8 mouse cellular contexts compared by ENCODE assay signal in genomic region chr10:83533258-83533909, GRCm38 (mm10). TPM values are rescaled to one million over a fixed set of nuclear protein-coding genes. Genes with fewer than 3 reads are reported as not detected.
DNase-seq lines count a peak whose midpoint lies in the region; ATAC-seq and TF ChIP-seq lines count a peak whose summit lies in the region.

No protein-coding gene starts in this region.

- no peak for TF ChIP-seq EP300 in heart, postnatal 0 days (IDR thresholded peaks at IDR 0.05; ENCODE audit: low read depth)
- no peak for TF ChIP-seq EP300 in liver, postnatal 0 days (IDR thresholded peaks at IDR 0.05; ENCODE audit: low read depth)

- no peak for ATAC-seq in G1E (ENCODE audit: extremely low read depth, insufficient number of reproducible peaks, low FRiP score, poor library complexity, severe bottlenecking)
- ATAC-seq in forebrain, embryonic 15.5 days (replicated peaks): peak; percentile 77
- ATAC-seq in heart, postnatal 0 days (ENCODE audit: insufficient read depth, low read depth): peak; percentile 55
- ATAC-seq in liver, postnatal 0 days: peak; percentile 47
- peak; percentile 72 for ATAC-seq in neural tube, embryonic 14.5 days (ENCODE audit: low read depth)

- peak overlapping the region; percentile 79 for H3K9ac ChIP-seq in forebrain, embryonic 15.5 days (replicated peaks)
- peak overlapping the region; percentile 9; the same call in 1 of the 2 replicates for H3K9ac ChIP-seq in heart, postnatal 0 days (replicated peaks; ENCODE audit: low read depth, low read length)
- H3K9ac ChIP-seq in liver, postnatal 0 days (replicated peaks): peak overlapping the region; percentile 34
- H3K9ac ChIP-seq in neural tube, embryonic 14.5 days (replicated peaks; ENCODE audit: low read depth, low read length): peak overlapping the region; percentile 73

- 2% methylated on average over 27 of the region's 27 CpGs for WGBS in forebrain, embryonic 15.5 days
- WGBS in heart, postnatal 0 days: 1% methylated on average over 27 of the region's 27 CpGs
- WGBS in liver, postnatal 0 days (ENCODE audit: insufficient replicate concordance): 7% methylated on average over 27 of the region's 27 CpGs
- WGBS in neural tube, embryonic 14.5 days: 3% methylated on average over 27 of the region's 27 CpGs

- TF ChIP-seq CTCF in G1E (IDR thresholded peaks at IDR 0.05; ENCODE audit: low read depth, low read length): no peak
- TF ChIP-seq CTCF in heart, postnatal 0 days (IDR thresholded peaks at IDR 0.05; ENCODE audit: low read depth): no peak
- TF ChIP-seq CTCF in liver, postnatal 0 days (IDR thresholded peaks at IDR 0.05; ENCODE audit: low read depth): no peak

- peaks cover 7% of the 10 kb centered on the region for H3K4me1 ChIP-seq in G1E (ENCODE audit: insufficient read depth, low read depth, low read length)
- H3K4me1 ChIP-seq in brown adipose tissue, adult 24 weeks (ENCODE audit: control insufficient read depth, insufficient read depth, insufficient read length, low read length): no peaks in the 10 kb centered on the region
- peaks cover 9% of the 10 kb centered on the region for H3K4me1 ChIP-seq in forebrain, embryonic 15.5 days
- peaks cover 12% of the 10 kb centered on the region; the same call in 1 of the 2 replicates for H3K4me1 ChIP-seq in heart, postnatal 0 days (ENCODE audit: control insufficient read depth, insufficient read depth)
- H3K4me1 ChIP-seq in liver, postnatal 0 days (ENCODE audit: insufficient read depth): peaks cover 8% of the 10 kb centered on the region
- H3K4me1 ChIP-seq in neural tube, embryonic 14.5 days (ENCODE audit: control insufficient read depth, insufficient read depth, low read length): peaks cover 3% of the 10 kb centered on the region; the same call in 1 of the 2 replicates

- no peak overlapping the region for H3K27ac ChIP-seq in brown adipose tissue, adult 24 weeks (replicated peaks; ENCODE audit: low read depth, low read length)
- H3K27ac ChIP-seq in forebrain, embryonic 15.5 days (replicated peaks): peak overlapping the region; percentile 83
- peak overlapping the region; percentile 39; the same call in 1 of the 2 replicates for H3K27ac ChIP-seq in heart, postnatal 0 days (ENCODE audit: low read depth)
- no peak overlapping the region for H3K27ac ChIP-seq in liver, postnatal 0 days (ENCODE audit: low read depth)
- H3K27ac ChIP-seq in neural tube, embryonic 14.5 days (ENCODE audit: low read depth, low read length): peak overlapping the region; percentile 89

- H3K4me2 ChIP-seq in forebrain, embryonic 15.5 days (replicated peaks): peak overlapping the region; percentile 74
- peak overlapping the region; percentile 97 for H3K4me2 ChIP-seq in heart, postnatal 0 days (ENCODE audit: low read depth, low read length)
- H3K4me2 ChIP-seq in liver, postnatal 0 days (ENCODE audit: low read depth, low read length): peak overlapping the region; percentile 80
- peak overlapping the region; percentile 62 for H3K4me2 ChIP-seq in neural tube, embryonic 14.5 days (ENCODE audit: low read depth, low read length)

- H3K9me3 ChIP-seq in G1E (replicated peaks): no peaks in the 10 kb centered on the region
- no peaks in the 10 kb centered on the region for H3K9me3 ChIP-seq in forebrain, embryonic 15.5 days
- H3K9me3 ChIP-seq in heart, postnatal 0 days (replicated peaks; ENCODE audit: control insufficient read depth, low read length): no peaks in the 10 kb centered on the region
- no peaks in the 10 kb centered on the region for H3K9me3 ChIP-seq in liver, postnatal 0 days (ENCODE audit: low read length)
- H3K9me3 ChIP-seq in neural tube, embryonic 14.5 days (ENCODE audit: control insufficient read depth, low read length): no peaks in the 10 kb centered on the region

- H3K27me3 ChIP-seq in G1E (ENCODE audit: insufficient read depth, low read length): peaks cover 37% of the 10 kb centered on the region
- H3K27me3 ChIP-seq in forebrain, embryonic 15.5 days: no peaks in the 10 kb centered on the region
- no peaks in the 10 kb centered on the region for H3K27me3 ChIP-seq in heart, postnatal 0 days (ENCODE audit: control insufficient read depth, insufficient read depth, low read length)
- peaks cover 18% of the 10 kb centered on the region for H3K27me3 ChIP-seq in liver, postnatal 0 days (ENCODE audit: insufficient read depth, low read length)
- no peaks in the 10 kb centered on the region for H3K27me3 ChIP-seq in neural tube, embryonic 14.5 days (ENCODE audit: control insufficient read depth, insufficient read depth, low read length)

- no peak for DNase-seq in G1E (ENCODE audit: low spot score)
- peak; percentile 50 for DNase-seq in heart, postnatal 0 days (ENCODE audit: low spot score)
- DNase-seq in layer of hippocampus, adult 18-20 months (ENCODE audit: low spot score in 2 of 2): peak; percentile 14 to 53
- DNase-seq in liver, postnatal 0 days: peak; percentile 47
- DNase-seq in thymus, postnatal 14 days: no peak

- peak overlapping the region; percentile 25; the same call in 1 of the 2 replicates for H3K4me3 ChIP-seq in G1E (ENCODE audit: low read depth, low read length)
- peak overlapping the region; percentile 51 for H3K4me3 ChIP-seq in brown adipose tissue, adult 24 weeks (ENCODE audit: insufficient read depth, low read depth, low read length)
- peak overlapping the region; percentile 77 for H3K4me3 ChIP-seq in forebrain, embryonic 15.5 days
- peak overlapping the region; percentile 55 for H3K4me3 ChIP-seq in heart, postnatal 0 days (ENCODE audit: low read depth, low read length)
- H3K4me3 ChIP-seq in liver, postnatal 0 days (ENCODE audit: low read depth, low read length): peak overlapping the region; percentile 40
- H3K4me3 ChIP-seq in neural tube, embryonic 14.5 days (ENCODE audit: low read depth, low read length): peak overlapping the region; percentile 64

- H3K36me3 ChIP-seq in G1E (replicated peaks): no peaks in the 10 kb centered on the region
- H3K36me3 ChIP-seq in forebrain, embryonic 15.5 days: no peaks in the 10 kb centered on the region
- H3K36me3 ChIP-seq in heart, postnatal 0 days (replicated peaks; ENCODE audit: control insufficient read depth, insufficient read depth, low read length): no peaks in the 10 kb centered on the region
- H3K36me3 ChIP-seq in liver, postnatal 0 days (replicated peaks; ENCODE audit: insufficient read depth, low read length): no peaks in the 10 kb centered on the region
- H3K36me3 ChIP-seq in neural tube, embryonic 14.5 days (ENCODE audit: control insufficient read depth, insufficient read depth, low read length): no peaks in the 10 kb centered on the region

RNA-seq across cellular contexts. Expression of gene Aldh1l2, which starts 0.6 kb away (rescaled TPM):
- total RNA-seq in G1E (2014; fragmentation: Nextera tagmentation) (not detected in 2 replicates), G1E (2017) (under 0.01 and 0.27 TPM in 2 replicates)
- polyA plus RNA-seq in G1E (2012): not detected in 2 replicates
- 0.25 TPM in 1 of 2 replicates, not detected in the other for polyA plus RNA-seq in brown adipose tissue, adult 24 weeks (2012; ENCODE audit: insufficient read depth, insufficient read length, missing spikeins)
- 17.8 and 18.1 TPM in 2 replicates for polyA plus RNA-seq in forebrain, embryonic 15.5 days (2015; fragmentation: Nextera tagmentation; extraction: Ambion mirVana)
- 11.0 and 16.2 TPM in 2 replicates for total RNA-seq in heart, postnatal 0 days (2014; rRNA removed; ENCODE audit: low replicate concordance)
- polyA plus RNA-seq in heart, postnatal 0 days (2015; fragmentation: Nextera tagmentation; extraction: Ambion mirVana): 4.3 and 4.6 TPM in 2 replicates
- total RNA-seq in layer of hippocampus, adult 18-20 months (2021): 1 to 10 TPM; 1.6 to 1.9 TPM
- polyA plus RNA-seq in liver, postnatal 0 days (2015; fragmentation: Nextera tagmentation; extraction: Ambion mirVana): 0.06 and 0.07 TPM in 2 replicates
- polyA plus RNA-seq in neural tube, embryonic 14.5 days (2014; fragmentation: Nextera tagmentation; extraction: Ambion mirVana): 21.0 and 22.7 TPM in 2 replicates

RNA-seq across cellular contexts. Expression of gene Washc4, which starts 10.2 kb away (rescaled TPM):
- 46.0 and 48.3 TPM in 2 replicates for total RNA-seq in G1E (2014; fragmentation: Nextera tagmentation)
- total RNA-seq in G1E (2017): 57.4 and 61.5 TPM in 2 replicates
- 1.5 and 2.3 TPM in 2 replicates for polyA plus RNA-seq in G1E (2012)
- polyA plus RNA-seq in brown adipose tissue, adult 24 weeks (2012; ENCODE audit: insufficient read depth, insufficient read length, missing spikeins): 6.5 and 8.2 TPM in 2 replicates
- polyA plus RNA-seq in forebrain, embryonic 15.5 days (2015; fragmentation: Nextera tagmentation; extraction: Ambion mirVana): 32.3 and 35.4 TPM in 2 replicates
- total RNA-seq in heart, postnatal 0 days (2014; rRNA removed; ENCODE audit: low replicate concordance): 7.9 and 13.2 TPM in 2 replicates
- 15.1 and 17.1 TPM in 2 replicates for polyA plus RNA-seq in heart, postnatal 0 days (2015; fragmentation: Nextera tagmentation; extraction: Ambion mirVana)
- total RNA-seq in layer of hippocampus, adult 18-20 months (2021): 10 to 100 TPM; 26.9 to 30.5 TPM
- 6.5 and 9.2 TPM in 2 replicates for polyA plus RNA-seq in liver, postnatal 0 days (2015; fragmentation: Nextera tagmentation; extraction: Ambion mirVana)
- 35.0 and 47.4 TPM in 2 replicates for polyA plus RNA-seq in neural tube, embryonic 14.5 days (2014; fragmentation: Nextera tagmentation; extraction: Ambion mirVana)

Comparison
In these comparisons a context has a peak if more than half of its experiments do, and no peak if none do; other contexts are left out.
1. DNase-seq: peak in heart, postnatal 0 days (single experiment), layer of hippocampus, adult 18-20 months (2 of 2) and liver, postnatal 0 days (single experiment); none in G1E (single experiment) and thymus, postnatal 14 days (single experiment).
2. H3K4me3 ChIP-seq: peak in every context shown above with its lines; median percentile 77 in forebrain, embryonic 15.5 days; 64 in neural tube, embryonic 14.5 days; 55 in heart, postnatal 0 days; 51 in brown adipose tissue, adult 24 weeks; 40 in liver, postnatal 0 days; 25 in G1E.
3. H3K27ac ChIP-seq: peak in forebrain, embryonic 15.5 days (single experiment), heart, postnatal 0 days (single experiment) and neural tube, embryonic 14.5 days (single experiment); none in brown adipose tissue, adult 24 weeks (single experiment) and liver, postnatal 0 days (single experiment).
4. H3K9ac ChIP-seq: peak in every context shown above with its lines; median percentile 79 in forebrain, embryonic 15.5 days; 73 in neural tube, embryonic 14.5 days; 34 in liver, postnatal 0 days; 9 in heart, postnatal 0 days.
5. Peak in every context shown above with its lines, with median percentiles within 50 percentile points of each other: H3K4me2 ChIP-seq.